Mouse (Mus musculus) stomach, embryonic 16.5 days (tissue): Measurements from ENCODE around the gene Wbp2nl. TPM values are rescaled to one million over a fixed set of nuclear protein-coding genes. Genes with fewer than 3 reads are reported as not detected.

Source experiments
- ATAC-seq: fragments of 200-750 bp; cut with Nextera tagmentation; 2 replicates; pipeline ENCODE4 v1.8.0; 2017; ENCODE audit warnings: moderate number of reproducible peaks, moderate TSS enrichment; ENCODE audit not compliant: insufficient read depth, low FRiP score
- H3K27ac ChIP-seq: fragments of 300-500 bp; sonication (generic); 2 replicates; pipeline ENCODE4 v1.5.1; 2014; ENCODE audit warnings: low read length
- H3K27me3 ChIP-seq: fragments of 300-500 bp; sonication (generic); 2 replicates; pipeline ENCODE4 v1.6.1; 2014; ENCODE audit warnings: low read length, control low read depth, mixed read lengths; ENCODE audit not compliant: control insufficient read depth, insufficient read depth
- H3K36me3 ChIP-seq: fragments of 300-500 bp; sonication (generic); 2 replicates; pipeline ENCODE4 v1.6.1; 2014; ENCODE audit warnings: low read length; ENCODE audit not compliant: control insufficient read depth, insufficient read depth
- H3K4me1 ChIP-seq: fragments of 300-500 bp; sonication (generic); 2 replicates; pipeline ENCODE4 v1.6.1; 2014; ENCODE audit warnings: low read length, control low read depth, mixed read lengths; ENCODE audit not compliant: control insufficient read depth, insufficient read depth
- H3K4me2 ChIP-seq: fragments of 300-500 bp; sonication (generic); 2 replicates; pipeline ENCODE4 v1.6.1; 2014; ENCODE audit warnings: low read depth, low read length, mixed read lengths
- H3K4me3 ChIP-seq: fragments of 300-500 bp; sonication (generic); replicated peaks from 2 replicates; pipeline ENCODE4 v1.5.1; 2014; ENCODE audit warnings: mild to moderate bottlenecking, low read length
- H3K9ac ChIP-seq: fragments of 300-500 bp; sonication (generic); 2 replicates; pipeline ENCODE4 v1.6.1; 2014; ENCODE audit warnings: low read length
- H3K9me3 ChIP-seq: fragments of 300-500 bp; sonication (generic); replicated peaks from 2 replicates; pipeline ENCODE4 v1.6.1; 2016; ENCODE audit warnings: low read length, control low read depth; ENCODE audit not compliant: control insufficient read depth
- WGBS: fragments of 180-500 bp; shearing (Covaris S2); extraction: QIAGEN DNeasy Blood & Tissue Kit; methylation state at CpG from one replicate; pipeline ENCODE4 v1.1.7; 2014; 5-methylcytosine and 5-hydroxymethylcytosine counted together
- polyA plus RNA-seq: library from polyadenylated mRNA; unstranded; fragments of >200 nt; fragmentation: Nextera tagmentation; extraction: Ambion mirVana; gene quantifications from 2 replicates; pipeline ENCODE4 v1.2.1, GENCODE M21; 2015

Gene Wbp2nl
- polyA plus RNA-seq, 1 experiment from 2014 or later, result 0.09 TPM

GRCm38 (mm10) chr15:82271201-82271600 is 27.6 kb upstream of the Wbp2nl start:
- Histone ChIP-seq H3K4me1 (peaks cover 11% of the 10 kb centered on the region; the same call in 1 of the 2 replicates), H3K9ac (no peak overlapping the region), H3K4me3 (no peak overlapping the region), H3K27ac (no peak overlapping the region), H3K27me3 (peaks cover 21% of the 10 kb centered on the region), H3K36me3 (no peaks in the 10 kb centered on the region), H3K9me3 (no peaks in the 10 kb centered on the region), H3K4me2 (no peak overlapping the region)
- WGBS, result 2% methylated on average over 5 of the region's 5 CpGs
- peak; percentile 27; the same call in 1 of the 2 replicates for ATAC-seq

DNA sequence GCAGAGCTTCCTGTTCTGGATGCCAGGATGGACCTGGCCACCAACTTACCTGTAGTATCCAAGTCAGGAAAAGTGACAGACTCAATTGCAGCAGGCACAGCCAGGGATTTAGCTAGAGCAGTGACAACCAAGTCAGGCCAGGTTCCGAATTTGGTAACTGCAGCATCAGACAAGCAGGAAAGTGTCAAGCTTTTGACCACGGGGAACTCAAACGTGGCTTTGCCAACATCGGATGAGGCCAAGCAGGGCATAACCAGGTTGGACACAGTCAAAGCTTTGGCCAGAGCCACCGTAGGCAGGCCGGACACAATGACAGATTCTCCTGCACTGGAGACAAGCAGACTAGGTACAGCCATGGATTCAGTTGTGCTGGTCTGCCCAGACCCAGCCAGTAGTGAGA is 26.5 kb upstream of the Wbp2nl start:
- H3K9me3 ChIP-seq, result no peaks in the 10 kb centered on the region
- no peak overlapping the region for H3K27ac ChIP-seq
- no peak overlapping the region for H3K4me3 ChIP-seq
- 84% methylated on average over 6 of the region's 6 CpGs for WGBS
- no peak overlapping the region for H3K4me2 ChIP-seq
- peaks cover 26% of the 10 kb centered on the region for H3K27me3 ChIP-seq
- no peaks in the 10 kb centered on the region for H3K36me3 ChIP-seq
- ATAC-seq, result no peak
- no peak overlapping the region for H3K9ac ChIP-seq
- peaks cover 11% of the 10 kb centered on the region; the same call in 1 of the 2 replicates for H3K4me1 ChIP-seq

DNA sequence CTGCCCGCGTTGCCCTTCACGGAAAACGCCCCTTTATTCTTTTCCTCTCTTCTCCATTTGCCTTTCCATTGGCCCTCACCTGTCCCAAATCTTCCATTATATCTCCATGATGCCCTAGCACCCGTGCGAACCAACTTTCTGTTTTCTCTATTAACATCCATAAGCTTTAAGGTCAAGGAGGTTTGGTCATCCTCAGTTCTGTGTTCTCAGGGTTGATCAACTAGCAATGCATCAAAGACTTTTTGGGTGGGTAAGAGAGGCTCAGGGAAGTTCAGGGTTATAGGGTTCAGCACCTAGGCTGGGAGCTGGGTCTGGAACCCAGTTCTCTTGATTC is 24.2 kb upstream of the Wbp2nl start, which contains the start of gene Sept3:
Gene Sept3, plus strand, starts transcription at position 301 of the 334 bp plus-strand sequence.
- no peak for ATAC-seq
- Histone ChIP-seq H3K27ac (no peak within 1 kb of the TSS), H3K4me2 (peak within 1 kb of the TSS; percentile 96), H3K9me3 (no peaks in the 10 kb centered on the region), H3K9ac (peak within 1 kb of the TSS; percentile 70), H3K4me3 (peak within 1 kb of the TSS; percentile 57), H3K27me3 (peaks cover 26% of the 10 kb centered on the region), H3K36me3 (no peaks in the 10 kb centered on the region), H3K4me1 (peaks cover 11% of the 10 kb centered on the region; the same call in 1 of the 2 replicates)
- 24% methylated on average over 6 of the region's 6 CpGs for WGBS

DNA sequence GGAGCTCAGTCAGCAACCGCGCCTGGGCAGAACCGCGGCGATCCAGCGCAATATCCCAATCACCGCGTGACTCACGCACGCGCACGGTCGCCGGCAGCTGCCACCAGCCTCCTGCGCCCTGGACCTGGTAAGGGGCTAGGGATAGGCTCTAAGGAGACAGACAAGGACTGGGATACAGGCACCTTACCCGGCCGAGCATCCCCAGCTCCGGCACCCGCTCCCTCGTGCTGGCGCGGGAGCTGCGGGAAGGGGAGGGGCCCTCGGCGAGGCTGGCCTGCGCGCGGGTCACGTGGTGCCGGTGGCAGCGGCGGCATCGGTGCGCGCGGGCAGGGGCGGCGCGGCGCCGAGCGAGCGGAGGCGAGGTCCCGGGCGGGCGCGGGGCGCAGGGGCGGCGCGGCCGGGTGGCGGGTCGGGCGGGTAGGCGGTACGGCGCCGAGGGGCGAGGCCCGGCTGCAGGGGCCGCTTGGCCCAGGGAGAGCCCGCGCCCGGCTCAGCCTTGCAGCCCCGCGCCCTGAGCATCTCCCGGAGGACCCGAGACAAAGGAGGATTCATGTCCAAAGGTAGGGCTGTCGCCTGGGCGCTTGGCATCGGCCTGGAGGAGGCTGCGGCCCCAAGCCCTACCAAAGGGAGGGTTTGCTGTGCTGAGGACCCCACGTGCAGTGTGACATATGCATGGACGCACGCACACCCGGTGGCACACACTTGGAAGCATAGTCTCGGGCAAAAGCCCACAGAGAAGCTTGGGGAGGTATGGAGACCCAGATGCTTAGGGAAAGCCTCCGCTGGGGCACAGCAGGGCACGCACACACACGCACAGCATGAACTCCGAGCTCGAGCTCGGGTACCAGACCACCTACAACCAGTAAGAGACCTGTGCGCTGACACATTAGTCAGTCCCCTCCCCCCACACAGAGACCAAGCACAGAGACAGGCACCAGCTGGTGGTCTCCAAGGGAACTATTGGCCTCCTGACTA is 23.5 kb upstream of the Wbp2nl start:
- H3K9me3 ChIP-seq, result no peaks in the 10 kb centered on the region
- peak overlapping the region; percentile 70 for H3K9ac ChIP-seq
- peaks cover 11% of the 10 kb centered on the region; the same call in 1 of the 2 replicates for H3K4me1 ChIP-seq
- ATAC-seq, result peak; percentile 51; the same call in 1 of the 2 replicates
- H3K27ac ChIP-seq, result no peak overlapping the region
- peak overlapping the region; percentile 57 for H3K4me3 ChIP-seq
- H3K27me3 ChIP-seq, result peaks cover 26% of the 10 kb centered on the region
- H3K4me2 ChIP-seq, result peak overlapping the region; percentile 96
- no peaks in the 10 kb centered on the region for H3K36me3 ChIP-seq
- WGBS, result under 1% methylated on average over 57 of the region's 86 CpGs

DNA sequence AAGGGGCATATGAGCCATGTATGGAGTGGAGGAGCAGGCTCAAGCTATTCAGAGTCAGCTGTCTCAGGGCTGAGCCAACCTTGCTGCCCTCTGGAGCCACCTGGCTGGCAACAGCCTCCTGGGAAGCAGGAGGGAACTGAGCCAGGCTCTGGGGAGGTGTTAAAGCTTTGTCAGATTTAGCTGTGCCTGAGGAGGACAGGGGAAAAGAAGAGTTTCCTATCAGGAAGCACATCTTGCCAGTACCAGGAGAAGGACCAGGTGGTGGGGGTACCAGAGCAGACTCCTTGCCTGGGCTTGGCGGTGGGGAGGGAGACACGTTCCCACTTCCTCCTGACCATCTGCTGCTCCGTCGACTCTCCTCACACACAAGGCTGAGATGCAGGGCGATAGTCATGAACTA is 21.2 kb upstream of the Wbp2nl start:
- Histone ChIP-seq H3K4me2 (no peak overlapping the region), H3K4me1 (peaks cover 11% of the 10 kb centered on the region; the same call in 1 of the 2 replicates), H3K27me3 (peaks cover 26% of the 10 kb centered on the region), H3K9ac (no peak overlapping the region), H3K4me3 (no peak overlapping the region), H3K36me3 (no peaks in the 10 kb centered on the region), H3K9me3 (no peaks in the 10 kb centered on the region), H3K27ac (no peak overlapping the region)
- 72% methylated on average over 5 of the region's 5 CpGs for WGBS
- ATAC-seq, result no peak

DNA sequence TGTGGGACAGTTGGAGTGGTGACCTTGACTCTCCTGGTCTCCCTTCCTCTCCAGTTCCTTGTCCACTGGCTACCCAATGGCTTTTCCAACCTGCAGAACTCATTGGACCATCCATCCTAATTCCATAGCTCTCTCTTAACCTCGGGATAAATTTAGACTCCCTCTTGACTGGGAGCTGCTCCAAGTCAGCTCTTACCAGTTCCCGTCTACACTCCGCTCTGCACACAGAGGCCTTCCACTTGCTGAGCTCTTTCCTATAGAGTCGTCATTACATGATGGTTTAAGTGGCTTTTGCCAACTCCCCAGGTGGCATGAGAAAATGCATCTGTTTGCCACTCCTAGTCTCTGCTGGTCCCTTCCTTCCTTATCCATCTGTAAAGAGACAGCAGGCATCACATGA is 18.1 kb upstream of the Wbp2nl start:
- no peak for ATAC-seq
- no peak overlapping the region for H3K4me2 ChIP-seq
- 67% methylated on average over 4 of the region's 4 CpGs for WGBS

GRCm38 (mm10) chr15:82286157-82286556 is 12.6 kb upstream of the Wbp2nl start:
- Histone ChIP-seq H3K4me1 (no peaks in the 10 kb centered on the region), H3K9me3 (no peaks in the 10 kb centered on the region), H3K4me2 (no peak overlapping the region), H3K4me3 (no peak overlapping the region), H3K9ac (no peak overlapping the region), H3K27me3 (no peaks in the 10 kb centered on the region), H3K27ac (no peak overlapping the region), H3K36me3 (no peaks in the 10 kb centered on the region)
- ATAC-seq, result no peak
- 62% methylated on average over 12 of the region's 12 CpGs for WGBS

More for the DNA sequence above, 18.1 kb upstream of the Wbp2nl start:
- no peak overlapping the region for H3K27ac ChIP-seq
- no peaks in the 10 kb centered on the region for H3K36me3 ChIP-seq
- 0 out of 2 replicates have a peak, but pooled peaks cover 1% of the 10 kb centered on the region for H3K4me1 ChIP-seq
- H3K9me3 ChIP-seq, result no peaks in the 10 kb centered on the region
- H3K4me3 ChIP-seq, result no peak overlapping the region
- H3K9ac ChIP-seq, result no peak overlapping the region
- H3K27me3 ChIP-seq, result peaks cover 8% of the 10 kb centered on the region; the same call in 1 of the 2 replicates

DNA sequence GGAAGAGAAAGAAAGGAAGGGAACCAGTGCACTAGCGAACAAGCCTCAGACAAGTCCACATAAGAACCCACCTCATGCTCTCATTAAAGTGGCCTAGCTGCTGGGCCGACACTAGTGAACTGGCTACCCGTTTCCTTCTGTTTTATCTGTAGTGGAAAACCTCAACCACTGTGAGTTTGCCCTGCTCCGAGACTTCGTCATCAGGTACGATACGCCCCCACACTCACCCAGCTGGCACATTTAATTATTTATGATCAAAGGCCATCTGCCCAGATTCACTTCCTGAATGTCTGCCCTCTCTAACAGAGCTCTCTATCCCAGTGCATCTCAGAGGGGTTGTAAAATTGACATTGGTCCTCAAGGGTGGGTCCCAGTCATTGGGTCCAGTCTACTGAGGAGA is 8.5 kb upstream of the Wbp2nl start:
- ATAC-seq, result no peak
- Histone ChIP-seq H3K9me3 (no peaks in the 10 kb centered on the region), H3K9ac (no peak overlapping the region), H3K27ac (no peak overlapping the region), H3K4me1 (peaks cover 7% of the 10 kb centered on the region), H3K4me2 (no peak overlapping the region), H3K4me3 (no peak overlapping the region), H3K27me3 (no peaks in the 10 kb centered on the region), H3K36me3 (no peaks in the 10 kb centered on the region)
- 89% methylated on average over 7 of the region's 7 CpGs for WGBS

GRCm38 (mm10) chr15:82292851-82293250 is 5.9 kb upstream of the Wbp2nl start:
- Histone ChIP-seq H3K27me3 (no peaks in the 10 kb centered on the region), H3K4me1 (peaks cover 7% of the 10 kb centered on the region), H3K4me3 (no peak overlapping the region), H3K36me3 (no peaks in the 10 kb centered on the region), H3K9me3 (no peaks in the 10 kb centered on the region), H3K9ac (no peak overlapping the region), H3K27ac (no peak overlapping the region), H3K4me2 (peak overlapping the region; percentile 30; the same call in 1 of the 2 replicates)
- 19% methylated on average over 5 of the region's 5 CpGs for WGBS
- 0 out of 2 replicates have a peak, but pooled peaks have one; percentile 33 for ATAC-seq
